Mouse (Mus musculus): ENCODE measurements around the gene Man2a2.
A peak's percentile ranks its signal among the peaks of the same experiment; 100 is the strongest.

- TF ChIP-seq CTCF (IDR thresholded peaks at IDR 0.05; ENCODE audit: low read depth) (peak; percentile 87), EP300 (IDR thresholded peaks at IDR 0.05; ENCODE audit: low read depth) (no peak)
These were observed 28.3 kb downstream of the Man2a2 start, which contains the start of gene Hddc3 for GRCm38 (mm10) chr7:80342858-80343257.

Measured in liver, postnatal 0 days (tissue).